Mouse (Mus musculus): Measurements from ENCODE around the gene Actc1. TPM values are rescaled to one million over a fixed set of nuclear protein-coding genes. Genes with fewer than 3 reads are reported as not detected.

Actc1 gene
- 1,000 to 10,000 TPM; 1,166 to 4,359 TPM for total RNA-seq (2021)
- long read RNA-seq, experiment 1, transcript Actc1-201 (7 exons, 1,473 nt): major isoform, 998 of 1,425 reads
- long read RNA-seq, experiment 1, partial matches to known transcripts: 407 of 1,425 reads
- long read RNA-seq, experiment 1, other reads (novel, unspliced or antisense): 20 of 1,425 reads
- long read RNA-seq, experiment 2, transcript Actc1-201 (7 exons, 1,473 nt): major isoform, 321 of 459 reads
- long read RNA-seq, experiment 2, partial matches to known transcripts: 135 of 459 reads
- long read RNA-seq, experiment 2, other reads (novel, unspliced or antisense): 3 of 459 reads

DNA sequence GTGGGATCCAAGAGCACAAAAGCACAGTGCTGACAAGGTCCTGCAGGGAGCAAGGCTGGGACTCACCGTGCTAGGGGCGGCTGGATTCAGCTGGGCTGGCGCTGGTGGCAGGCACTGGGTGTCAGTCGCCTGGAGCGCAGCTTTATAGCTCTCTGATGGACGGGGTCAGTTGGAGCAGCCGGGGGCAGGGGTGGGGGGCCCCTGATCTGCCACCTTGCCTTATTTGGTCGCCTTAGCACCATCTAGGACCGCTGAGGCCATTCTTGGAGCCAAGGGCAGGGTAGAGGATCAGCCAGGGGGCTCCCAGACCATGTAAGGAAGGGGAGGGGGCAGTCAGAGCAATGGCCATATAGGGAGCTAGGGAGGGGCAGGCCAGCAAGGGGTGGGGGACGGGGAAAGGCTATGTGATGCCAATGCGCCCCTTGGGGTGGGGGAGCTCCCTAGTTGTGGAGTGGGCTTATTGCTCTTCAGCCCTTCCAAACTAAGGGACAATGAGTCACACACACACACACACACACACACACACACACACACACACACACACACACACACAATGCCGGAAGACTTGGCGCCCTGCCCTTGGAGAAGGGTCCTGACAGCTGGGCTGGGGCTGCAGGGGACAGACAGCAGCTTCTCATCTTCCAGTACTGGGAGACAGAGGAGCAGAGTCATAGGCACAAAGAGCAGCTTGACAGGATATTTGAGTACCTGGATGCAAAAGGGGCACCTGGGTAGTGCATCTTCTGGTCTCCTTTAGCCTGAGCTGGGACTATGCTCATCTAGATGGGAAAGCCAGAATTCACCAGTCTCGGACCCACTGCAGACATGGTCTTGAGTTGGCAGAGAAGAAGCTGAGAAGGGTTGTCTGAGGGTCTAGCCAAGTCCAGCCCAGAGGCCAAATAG lies at the start of gene Actc1:
Actc1 (minus strand) TSS at position 853 of the 903 bp plus-strand sequence.
- intact Hi-C loops (cut with DNase I): loop anchor here (5.0 kb wide), 1 partner anchor 79 kb away; no protein-coding TSS in a partner anchor
- no peak for DNase-seq

DNA sequence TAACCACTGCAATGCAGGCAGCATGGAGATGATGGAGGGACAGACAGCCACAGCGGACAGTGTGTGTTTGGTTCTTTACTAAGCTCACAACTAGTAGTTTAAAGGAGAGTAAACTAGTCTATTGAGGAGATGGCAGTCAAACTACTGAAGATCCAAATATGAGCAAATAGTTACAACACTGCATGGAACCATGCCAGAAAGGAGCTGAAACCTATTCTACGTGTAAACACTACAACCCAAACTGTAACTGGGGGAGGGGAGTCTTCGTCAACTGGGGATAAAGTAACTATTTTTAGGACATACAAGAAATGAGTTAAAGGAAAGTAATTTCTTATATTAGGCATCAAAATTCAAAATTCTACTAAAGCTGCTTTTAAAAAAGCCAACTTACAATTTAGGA lies 49.1 kb upstream of the Actc1 start:
- intact Hi-C loops (cut with DNase I): no loop called here

GRCm38 (mm10) chr2:114100834-114101233 lies 47.5 kb upstream of the Actc1 start:
- no peak for DNase-seq

More for the DNA sequence above, 49.1 kb upstream of the Actc1 start:
- no peak for DNase-seq

DNA sequence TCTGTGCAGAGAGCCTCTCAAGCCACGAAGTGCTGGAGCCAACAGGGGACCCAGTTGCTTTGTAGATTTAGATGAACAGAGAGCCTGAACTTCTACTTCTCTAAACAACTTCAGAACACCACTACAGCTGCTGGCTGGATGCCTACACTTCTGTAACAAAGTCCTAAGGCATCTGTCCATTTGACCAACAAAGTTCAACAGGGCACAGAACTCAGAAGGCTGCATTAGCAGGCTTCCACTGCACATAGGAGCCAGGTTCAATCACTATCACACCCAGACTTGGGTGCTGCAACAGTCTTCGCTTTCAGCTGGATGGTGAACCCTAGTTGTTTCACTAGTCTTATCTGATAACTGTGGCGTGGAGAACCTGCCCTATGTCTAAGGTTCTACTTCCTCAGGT lies 46.5 kb upstream of the Actc1 start:
- intact Hi-C loops (cut with DNase I): no loop called here
- no peak for DNase-seq

More at GRCm38 (mm10) chr2:114100834-114101233, 47.5 kb upstream of the Actc1 start:
- intact Hi-C loops (cut with DNase I): no loop called here

DNA sequence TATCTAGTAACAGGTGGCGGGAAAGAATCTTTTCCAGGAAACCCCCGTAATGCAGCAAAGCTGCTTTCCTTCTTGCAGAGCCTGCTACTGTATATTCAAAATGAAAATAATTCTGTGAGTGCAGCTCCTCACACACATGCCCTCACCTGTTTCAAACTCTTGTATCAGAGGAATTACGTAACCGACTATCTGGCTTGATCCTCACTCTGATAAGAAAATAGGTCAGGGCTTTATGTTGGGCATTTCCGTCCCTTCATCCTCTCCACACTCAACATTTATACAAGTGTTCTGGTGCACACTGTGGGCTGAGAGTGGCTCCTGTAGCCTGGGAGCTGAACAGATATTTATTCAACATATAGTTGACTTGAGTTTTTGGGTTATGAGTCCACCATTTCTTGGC lies 45.8 kb upstream of the Actc1 start:
- intact Hi-C loops (cut with DNase I): no loop called here
- DNase-seq: no peak

- intact Hi-C loops (cut with DNase I): no loop called here
- no peak for DNase-seq
These were observed 44.3 kb upstream of the Actc1 start for GRCm38 (mm10) chr2:114097627-114098026.

DNA sequence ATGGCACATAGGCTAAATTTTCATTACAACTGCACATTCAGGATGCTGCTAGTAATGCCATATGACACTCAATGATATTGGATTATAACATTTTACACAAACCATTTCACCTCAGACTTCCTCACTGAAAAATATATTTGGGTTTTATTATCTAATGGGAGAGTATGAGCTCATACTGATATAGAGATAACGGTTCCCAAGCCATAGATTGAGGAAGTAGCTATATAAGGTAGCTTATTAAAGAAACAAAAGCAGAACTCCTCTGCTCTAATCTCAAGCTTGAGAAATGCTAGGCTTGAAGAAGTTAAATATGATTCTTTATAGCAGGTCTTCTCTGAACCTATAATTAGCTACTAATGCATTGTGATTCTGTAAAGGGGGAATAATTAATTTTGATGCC lies 43.2 kb upstream of the Actc1 start:
- intact Hi-C loops (cut with DNase I): no loop called here
- no peak for DNase-seq

DNA sequence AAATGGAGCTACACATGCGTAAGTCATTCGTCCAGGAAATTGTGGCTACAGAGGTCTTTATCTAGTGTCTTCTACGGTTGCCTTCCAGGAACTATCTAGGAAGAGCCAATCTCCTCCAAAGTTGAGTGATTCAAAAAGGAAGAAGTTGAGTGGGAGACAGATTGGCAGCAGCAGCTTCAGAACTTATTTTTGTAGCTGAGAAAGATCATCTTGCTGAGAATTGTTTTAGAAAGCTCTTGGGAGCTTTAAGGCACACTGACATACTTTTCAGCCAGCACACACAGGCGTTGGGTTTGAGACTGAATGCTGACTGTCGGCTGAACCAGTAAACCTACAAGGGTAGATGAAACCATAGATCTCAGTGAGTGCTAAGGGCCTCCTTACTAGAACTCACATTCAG lies 42.0 kb upstream of the Actc1 start:
- intact Hi-C loops (cut with DNase I): no loop called here
- DNase-seq: no peak

GRCm38 (mm10) chr2:114094696-114095095 lies 41.3 kb upstream of the Actc1 start:
- intact Hi-C loops (cut with DNase I): no loop called here
- no peak for DNase-seq

DNA sequence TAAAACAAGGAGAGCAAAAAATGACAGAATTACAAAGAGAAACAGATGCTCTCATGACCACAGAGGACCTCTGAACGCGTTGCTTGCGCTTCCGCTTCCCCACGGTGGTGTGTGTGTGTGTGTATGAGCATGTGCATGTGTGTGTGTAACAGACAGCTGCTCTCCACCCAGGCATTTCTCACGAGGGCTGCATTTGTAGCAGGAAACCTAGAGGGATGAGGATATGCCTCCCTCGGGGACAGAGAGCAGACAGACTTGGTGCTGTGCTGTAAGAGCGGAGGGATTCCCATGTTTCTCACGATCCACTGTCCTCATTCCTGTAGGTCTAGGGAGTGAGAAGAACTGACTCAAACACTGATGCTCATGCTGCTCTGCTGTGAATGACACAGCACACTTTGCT lies 40.2 kb upstream of the Actc1 start:
- DNase-seq: no peak
- intact Hi-C loops (cut with DNase I): no loop called here

DNA sequence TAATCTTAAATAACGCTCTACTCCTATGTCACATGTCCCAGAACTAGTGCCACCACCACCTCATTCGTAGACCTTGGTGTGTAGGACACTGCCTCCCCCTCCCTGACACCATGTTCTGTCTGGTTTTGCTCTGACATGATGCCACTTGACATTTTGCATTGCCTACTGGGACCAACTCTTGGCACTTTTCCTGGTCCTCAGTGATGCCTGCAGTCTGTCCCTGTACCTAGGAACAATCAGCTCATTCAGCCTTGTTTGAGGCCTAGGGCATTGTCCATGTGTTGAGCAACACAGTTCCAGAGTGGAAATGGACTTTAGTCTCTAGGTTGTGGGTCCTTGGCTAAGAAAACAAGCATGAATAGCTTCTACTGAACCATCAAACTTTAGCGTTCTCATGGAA lies 36.5 kb upstream of the Actc1 start:
- no peak for DNase-seq
- intact Hi-C loops (cut with DNase I): no loop called here

GRCm38 (mm10) chr2:114087271-114087670 lies 33.9 kb upstream of the Actc1 start:
- intact Hi-C loops (cut with DNase I): no loop called here
- DNase-seq: no peak

DNA sequence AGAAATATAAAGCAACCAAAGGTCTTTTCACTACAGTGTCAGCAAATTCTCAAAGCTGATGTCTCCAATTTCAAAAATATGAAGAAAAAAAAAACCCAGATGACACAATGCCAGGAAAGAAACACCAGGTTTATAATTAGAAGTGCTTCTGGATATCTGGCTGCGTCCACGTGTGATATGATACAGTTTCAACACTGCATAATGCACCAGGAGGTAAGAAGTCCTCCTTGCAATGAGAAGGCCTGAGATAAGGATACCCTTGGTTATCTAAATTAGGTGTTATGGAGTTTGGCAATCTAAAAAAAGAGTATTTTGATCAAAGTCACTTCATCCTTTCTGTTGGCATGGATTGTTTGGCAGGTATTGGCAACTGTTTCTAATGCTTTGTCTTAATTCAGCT lies 18.5 kb upstream of the Actc1 start:
- DNase-seq: no peak

DNA sequence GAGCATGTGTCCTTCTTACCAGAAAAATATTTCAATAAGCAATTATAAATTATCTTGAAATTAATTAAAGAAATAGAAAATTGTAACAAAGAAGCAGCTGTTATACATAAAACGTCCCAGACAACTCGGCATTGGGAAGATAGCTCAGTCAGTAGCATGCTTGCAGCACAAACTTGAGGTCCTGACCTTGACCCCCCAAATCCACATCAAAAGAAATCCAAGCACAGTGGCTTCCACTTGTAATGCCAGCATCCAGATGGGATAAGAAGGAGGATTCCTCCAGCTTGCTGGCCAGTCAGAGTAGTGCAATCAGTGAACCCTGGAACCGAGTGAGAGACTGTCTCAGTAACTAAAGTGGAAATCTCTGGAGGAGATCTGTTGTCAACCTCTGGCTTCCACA lies 12.9 kb upstream of the Actc1 start:
- DNase-seq: no peak
- intact Hi-C loops (cut with DNase I): no loop called here

More for the DNA sequence above, 18.5 kb upstream of the Actc1 start:
- intact Hi-C loops (cut with DNase I): no loop called here

GRCm38 (mm10) chr2:114064004-114064403 lies 10.7 kb upstream of the Actc1 start:
- intact Hi-C loops (cut with DNase I): no loop called here
- DNase-seq: no peak

DNA sequence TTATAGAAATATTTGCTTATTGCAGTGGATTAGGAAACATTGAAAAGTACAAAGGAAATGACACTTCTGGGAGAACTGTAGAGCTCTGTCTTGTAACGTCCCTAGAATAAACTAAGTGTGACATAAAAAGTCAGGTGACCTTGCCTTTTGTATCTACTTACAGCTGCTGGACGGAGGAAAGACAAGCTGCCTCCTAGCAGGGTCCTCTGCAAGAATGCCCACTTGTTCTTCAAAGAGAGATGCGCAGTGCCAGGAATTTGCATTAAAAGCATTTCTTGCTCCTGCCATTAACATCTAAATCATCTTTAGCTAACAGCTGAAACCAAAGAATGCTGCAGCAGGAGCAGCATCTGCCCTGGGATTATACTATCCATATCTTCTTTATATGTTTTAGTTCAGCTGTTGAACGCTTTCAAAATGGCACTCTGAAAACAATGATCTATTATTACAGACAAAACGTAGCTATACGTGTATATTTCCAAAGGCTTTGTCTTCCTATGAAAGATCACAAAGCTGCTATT lies 6.8 kb upstream of the Actc1 start:
- DNase-seq: no peak
- intact Hi-C loops (cut with DNase I): no loop called here

DNA sequence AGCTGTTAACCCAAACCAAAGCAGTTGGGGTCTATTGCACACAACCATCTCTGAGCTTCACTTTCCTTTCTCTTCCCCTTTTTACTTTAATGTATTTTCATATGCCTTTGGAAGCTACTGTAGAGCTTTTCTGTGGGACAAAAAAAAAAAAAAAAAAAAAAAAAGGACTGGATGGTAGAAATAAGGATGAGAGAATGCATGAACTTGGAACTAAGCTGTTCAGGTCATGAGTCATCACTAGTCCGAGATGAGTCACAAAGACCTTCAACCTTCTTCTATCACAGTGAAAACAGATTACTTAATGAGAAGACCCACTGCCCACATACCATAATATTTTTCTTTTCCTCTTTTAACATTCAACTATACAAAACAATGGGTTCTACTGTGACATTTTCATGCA lies 6.3 kb upstream of the Actc1 start:
- intact Hi-C loops (cut with DNase I): no loop called here
- DNase-seq: no peak

DNA sequence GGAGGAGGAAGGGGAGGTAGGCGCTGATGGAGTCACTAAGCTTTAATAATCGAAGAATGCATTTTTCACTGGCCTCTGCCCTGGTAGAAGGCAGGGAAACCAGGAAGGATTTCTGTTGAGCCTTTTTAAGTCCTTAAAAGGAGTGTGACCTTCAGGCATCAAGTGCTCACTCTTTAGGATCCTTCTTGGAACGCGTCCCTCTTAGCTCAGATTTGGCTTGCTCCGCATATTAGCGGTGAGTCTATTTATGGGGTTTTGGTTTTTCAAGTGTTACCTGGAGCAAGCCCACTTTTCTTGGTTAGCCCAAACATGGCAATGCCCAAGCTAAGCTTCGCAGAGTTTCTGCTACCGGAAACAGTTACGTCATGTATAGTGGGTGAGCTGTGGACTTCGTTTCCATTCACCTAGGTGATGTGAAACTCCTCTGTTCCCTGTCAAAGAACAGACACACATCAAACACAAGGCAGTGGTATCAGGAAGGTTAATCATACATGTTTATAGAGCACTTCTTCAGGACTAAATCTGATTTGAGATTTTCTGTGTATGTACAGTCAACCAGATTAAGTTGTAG lies 5.0 kb upstream of the Actc1 start:
- intact Hi-C loops (cut with DNase I): no loop called here
- DNase-seq: no peak

DNA sequence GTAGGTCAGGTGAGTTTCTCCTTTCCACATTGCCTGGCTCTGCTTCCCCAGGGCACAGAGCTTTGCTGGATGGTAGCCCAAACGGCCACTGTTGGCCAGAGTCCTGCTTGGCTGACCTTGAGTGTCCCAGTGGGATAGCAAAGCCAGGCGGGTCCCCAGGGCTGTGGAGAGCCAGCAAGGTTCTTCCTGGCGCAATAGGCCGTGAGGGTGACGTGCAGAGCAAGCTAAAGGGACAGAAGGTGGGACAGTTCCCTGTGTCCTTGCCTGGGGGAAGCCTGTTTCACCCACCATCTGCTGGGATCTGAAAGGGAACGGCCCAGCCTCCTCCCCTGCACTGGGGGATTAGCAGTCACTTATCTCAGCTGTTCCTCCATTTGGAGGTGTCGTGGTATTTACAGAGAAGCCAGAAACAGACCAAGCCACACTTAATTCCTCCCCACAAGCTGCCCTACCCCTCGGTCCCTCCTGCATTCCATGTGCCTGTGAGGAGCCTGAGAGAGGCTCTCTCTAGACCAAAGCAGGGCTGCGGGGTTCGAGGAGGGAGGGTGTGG lies 4.0 kb upstream of the Actc1 start:
- intact Hi-C loops (cut with DNase I): no loop called here

DNA sequence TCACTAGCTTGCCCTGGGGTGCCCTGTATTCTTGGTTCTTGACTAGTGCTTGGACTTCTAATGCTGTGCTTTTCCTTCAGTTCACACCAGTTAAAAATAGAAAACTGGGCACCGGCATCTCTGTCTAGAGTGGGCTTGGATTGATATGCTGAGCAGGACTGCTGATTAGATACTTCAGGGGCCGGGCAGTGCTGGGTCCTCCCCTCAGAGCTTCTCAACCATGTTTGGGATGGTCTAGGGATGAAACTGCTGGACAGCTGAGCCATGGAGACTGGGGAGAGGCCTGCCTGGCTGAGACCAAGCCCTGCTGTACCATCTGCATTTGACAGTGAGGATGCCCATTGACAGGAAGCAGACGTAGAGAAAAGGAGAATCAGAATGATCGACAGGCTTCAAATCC lies 781 bp upstream of the Actc1 start:
- DNase-seq: no peak
- intact Hi-C loops (cut with DNase I): loop anchor here (5.0 kb wide), 1 partner anchor 78 kb away; no protein-coding TSS in a partner anchor

More for the DNA sequence above, 4.0 kb upstream of the Actc1 start:
- peak; percentile 44 to 49 for DNase-seq

DNA sequence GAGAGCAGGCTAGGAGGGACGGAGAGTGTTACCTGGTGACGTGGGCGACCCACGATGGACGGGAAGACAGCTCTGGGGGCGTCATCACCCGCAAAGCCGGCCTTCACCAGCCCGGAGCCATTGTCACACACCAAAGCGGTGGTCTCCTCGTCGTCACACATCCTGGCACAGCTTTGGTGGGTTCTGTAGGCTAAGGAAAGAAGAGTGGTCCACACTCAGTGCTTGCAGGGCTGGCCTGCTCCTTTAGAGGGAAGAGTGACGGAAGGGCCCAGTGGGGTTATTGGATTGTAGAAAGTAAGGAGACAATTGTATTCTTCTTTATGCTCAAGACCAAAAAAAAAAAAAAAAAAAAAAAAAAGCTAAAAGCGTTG lies 1.5 kb downstream of the Actc1 start:
- no peak for DNase-seq
- intact Hi-C loops (cut with DNase I): loop anchor here (5.0 kb wide), 1 partner anchor 80 kb away; no protein-coding TSS in a partner anchor
